Mouse (Mus musculus) embryonic facial prominence, embryonic 14.5 days (tissue): ENCODE measurements around the gene Ip6k1. TPM values are rescaled to one million over a fixed set of nuclear protein-coding genes. Genes with fewer than 3 reads are reported as not detected.

Source experiments
- ATAC-seq: fragments of 200-750 bp; cut with Nextera tagmentation; 2 replicates; pipeline ENCODE4 v1.8.0; 2017; ENCODE audit warnings: low read depth, moderate number of reproducible peaks, moderate TSS enrichment
- DNase-seq: peaks from one replicate; pipeline ENCODE4 v3.0.0-alpha.2; 2015; ENCODE audit warnings: low spot score
- H3K27ac ChIP-seq: fragments of 300-500 bp; sonication (generic); replicated peaks from 2 replicates; pipeline ENCODE4 v1.5.1; 2014; ENCODE audit warnings: low read depth, mild to moderate bottlenecking, low read length, moderate library complexity
- H3K27me3 ChIP-seq: fragments of 300-500 bp; sonication (generic); replicated peaks from 2 replicates; pipeline ENCODE4 v1.6.1; 2014; ENCODE audit warnings: low read length; ENCODE audit not compliant: control insufficient read depth, insufficient read depth
- H3K36me3 ChIP-seq: fragments of 300-500 bp; sonication (generic); 2 replicates; pipeline ENCODE4 v1.6.1; 2014; ENCODE audit warnings: low read length, mixed read lengths; ENCODE audit not compliant: control insufficient read depth, insufficient read depth
- H3K4me1 ChIP-seq: fragments of 300-500 bp; sonication (generic); 2 replicates; pipeline ENCODE4 v1.6.1; 2014; ENCODE audit warnings: antibody characterized with exemption, low read length; ENCODE audit not compliant: control insufficient read depth, insufficient read depth
- H3K4me2 ChIP-seq: fragments of 300-500 bp; sonication (generic); 2 replicates; pipeline ENCODE4 v1.6.1; 2014; ENCODE audit warnings: low read depth, mild to moderate bottlenecking, low read length, moderate library complexity, mixed read lengths
- H3K4me3 ChIP-seq: fragments of 300-500 bp; sonication (generic); 2 replicates; pipeline ENCODE4 v1.5.1; 2014; ENCODE audit warnings: low read depth, mild to moderate bottlenecking, low read length
- H3K9ac ChIP-seq: fragments of 300-500 bp; sonication (generic); 2 replicates; pipeline ENCODE4 v1.6.1; 2014; ENCODE audit warnings: low read depth, mild to moderate bottlenecking, low read length, moderate library complexity, mixed read lengths
- H3K9me3 ChIP-seq: fragments of 300-500 bp; sonication (generic); 2 replicates; pipeline ENCODE4 v1.6.1; 2016; ENCODE audit warnings: low read length; ENCODE audit not compliant: control insufficient read depth
- WGBS: fragments of 180-500 bp; shearing (Covaris S2); extraction: QIAGEN DNeasy Blood & Tissue Kit; methylation state at CpG from one replicate; pipeline ENCODE4 v1.1.7; 2014; 5-methylcytosine and 5-hydroxymethylcytosine counted together
- microRNA-seq: library from miRNA; unstranded; fragments of <30 nt; microRNA quantifications from one replicate; pipeline ENCODE4, GENCODE M21; 2016; ENCODE audit warnings: borderline number of aligned reads
- polyA plus RNA-seq: library from polyadenylated mRNA; unstranded; fragments of >200 nt; fragmentation: Nextera tagmentation; extraction: Ambion mirVana; gene quantifications from 2 replicates; pipeline ENCODE4 v1.2.1, GENCODE M21; 2014

The Ip6k1 gene
- polyA plus RNA-seq, 1 experiment from 2014 or later, result 29.0 TPM

DNA sequence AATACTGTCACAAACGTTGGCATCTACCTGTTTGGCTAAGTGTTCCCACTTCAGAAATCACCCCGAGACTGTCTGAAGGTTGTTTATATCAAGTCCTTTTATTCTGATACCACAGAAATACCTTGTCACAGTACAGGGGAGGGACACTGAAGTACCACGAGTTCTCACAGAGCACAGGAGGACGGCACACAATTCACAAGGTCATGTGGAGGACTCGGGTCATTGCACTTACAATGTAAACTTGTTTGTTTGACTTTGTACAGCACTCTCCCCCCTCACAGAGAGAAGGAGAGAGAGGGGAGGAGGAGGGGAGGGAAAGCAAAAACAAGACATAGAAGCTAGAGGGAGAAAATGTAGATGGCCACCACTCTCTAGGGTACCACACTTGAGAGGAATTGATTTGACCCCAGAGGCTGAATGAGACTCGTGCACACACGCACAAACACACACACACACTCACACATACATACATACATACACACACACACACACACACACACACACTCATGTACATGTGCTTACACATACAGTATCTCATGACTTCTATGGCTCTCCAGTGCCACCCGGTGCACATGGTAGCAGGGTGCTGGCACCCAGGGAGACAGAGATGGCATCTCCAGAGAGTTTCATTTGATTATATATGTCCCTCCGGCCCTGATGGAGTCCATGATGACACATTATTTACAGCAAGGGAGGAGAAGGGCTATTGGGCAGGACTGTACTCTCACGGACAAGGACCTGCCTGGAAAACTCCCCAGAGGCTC is 93.8 kb downstream of the Ip6k1 start:
- Histone ChIP-seq H3K4me3 (no peak overlapping the region), H3K27ac (no peak overlapping the region), H3K9me3 (no peaks in the 10 kb centered on the region), H3K4me2 (peak overlapping the region; percentile 96; the same call in 1 of the 2 replicates), H3K27me3 (no peaks in the 10 kb centered on the region), H3K36me3 (peaks cover 16% of the 10 kb centered on the region), H3K4me1 (no peaks in the 10 kb centered on the region), H3K9ac (no peak overlapping the region)
- no peak for ATAC-seq
- no peak for DNase-seq
- WGBS, result 56% methylated on average over 10 of the region's 10 CpGs

Small RNAs within 50 kb of the gene (microRNA-seq; reads per million reads assigned to microRNA genes)
- gene Mir7088, result not detected

Other genes with a start within 250 kb of the Ip6k1 start
- gene Rbm5, start 231.5 kb upstream of the Ip6k1 start, polyA plus RNA-seq, result 145 and 159 TPM in 2 replicates
- gene Rbm6, start 129.3 kb upstream of the Ip6k1 start, polyA plus RNA-seq, result 52.2 and 61.0 TPM in 2 replicates
- 11.4 and 11.8 TPM in 2 replicates for gene Mon1a, start 114.3 kb upstream of the Ip6k1 start, polyA plus RNA-seq
- gene Mst1r, start 95.6 kb upstream of the Ip6k1 start, polyA plus RNA-seq, result 2.8 and 3.1 TPM in 2 replicates
- not detected in 2 replicates for gene Actl11, start 74.0 kb upstream of the Ip6k1 start, polyA plus RNA-seq
- 2.2 and 2.6 TPM in 2 replicates for gene Camkv, start 66.8 kb upstream of the Ip6k1 start, polyA plus RNA-seq
- gene Traip, start 52.4 kb upstream of the Ip6k1 start, polyA plus RNA-seq, result 15.5 and 23.4 TPM in 2 replicates
- gene Uba7, start 27.0 kb upstream of the Ip6k1 start, polyA plus RNA-seq, result 25.5 and 28.1 TPM in 2 replicates
- gene Gm20661, start 19.4 kb upstream of the Ip6k1 start, polyA plus RNA-seq, result 5.9 and 6.9 TPM in 2 replicates
- 77.7 and 84.8 TPM in 2 replicates for gene Inka1, start 16.6 kb upstream of the Ip6k1 start, polyA plus RNA-seq
- gene Cdhr4, start 10.0 kb upstream of the Ip6k1 start, polyA plus RNA-seq, result 8.6 and 12.5 TPM in 2 replicates
- gene Gm20662, start 6.2 kb upstream of the Ip6k1 start, polyA plus RNA-seq, result 0.56 TPM in 1 of 2 replicates, not detected in the other
- 36.6 and 37.0 TPM in 2 replicates for gene Gmppb, start 46.7 kb downstream of the Ip6k1 start, polyA plus RNA-seq
- 4.1 and 4.6 TPM in 2 replicates for gene Amigo3, start 50.7 kb downstream of the Ip6k1 start, polyA plus RNA-seq
- gene Mst1, start 77.9 kb downstream of the Ip6k1 start, polyA plus RNA-seq, result 0.89 and 1.5 TPM in 2 replicates
- gene Rnf123, start 80.8 kb downstream of the Ip6k1 start, polyA plus RNA-seq, result 22.9 and 30.2 TPM in 2 replicates
- 39.9 and 48.6 TPM in 2 replicates for gene Apeh, start 92.1 kb downstream of the Ip6k1 start, polyA plus RNA-seq
- gene Bsn, start 187.9 kb downstream of the Ip6k1 start, polyA plus RNA-seq, result 1.1 TPM in 2 replicates